Mouse (Mus musculus): ENCODE measurements around the gene Txndc16. TPM values are rescaled to one million over a fixed set of nuclear protein-coding genes. Genes with fewer than 3 reads are reported as not detected.

Txndc16 gene
- polyA plus RNA-seq, 1 experiment: 38.1 TPM

DNA sequence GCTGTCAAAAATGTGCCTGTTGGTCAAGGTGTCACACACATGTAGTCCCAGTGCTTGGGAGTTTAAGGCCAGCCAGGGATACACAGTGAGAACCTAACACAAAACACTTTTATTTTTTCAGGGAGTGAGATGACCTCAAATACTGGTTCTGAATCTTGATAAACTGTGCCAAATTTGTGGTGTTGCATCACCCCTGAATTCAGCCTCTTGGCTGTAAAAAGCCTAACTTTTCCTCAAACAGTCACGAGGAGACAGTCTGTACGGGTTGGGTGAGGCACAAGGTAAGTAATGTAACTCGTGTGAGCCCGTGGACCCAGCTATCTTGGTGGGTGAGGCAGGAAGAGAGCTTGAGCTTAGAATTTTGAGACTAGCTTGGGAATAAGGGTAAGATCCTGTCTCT, 130.1 kb downstream of the Txndc16 start:
- H3K27ac ChIP-seq (ENCODE audit: insufficient read depth, low read depth, low read length): no peak overlapping the region
- TF ChIP-seq CTCF (IDR thresholded peaks at IDR 0.05; ENCODE audit: low read depth, low read length) (no peak), POLR2A (IDR thresholded peaks at IDR 0.05; ENCODE audit: borderline replicate concordance, low read depth, low read length) (no peak)
- H3K4me1 ChIP-seq (ENCODE audit: control insufficient read depth, insufficient read depth, low read length): peaks cover 28% of the 10 kb centered on the region
- H3K4me3 ChIP-seq (ENCODE audit: insufficient read depth, low read length): no peak overlapping the region

DNA sequence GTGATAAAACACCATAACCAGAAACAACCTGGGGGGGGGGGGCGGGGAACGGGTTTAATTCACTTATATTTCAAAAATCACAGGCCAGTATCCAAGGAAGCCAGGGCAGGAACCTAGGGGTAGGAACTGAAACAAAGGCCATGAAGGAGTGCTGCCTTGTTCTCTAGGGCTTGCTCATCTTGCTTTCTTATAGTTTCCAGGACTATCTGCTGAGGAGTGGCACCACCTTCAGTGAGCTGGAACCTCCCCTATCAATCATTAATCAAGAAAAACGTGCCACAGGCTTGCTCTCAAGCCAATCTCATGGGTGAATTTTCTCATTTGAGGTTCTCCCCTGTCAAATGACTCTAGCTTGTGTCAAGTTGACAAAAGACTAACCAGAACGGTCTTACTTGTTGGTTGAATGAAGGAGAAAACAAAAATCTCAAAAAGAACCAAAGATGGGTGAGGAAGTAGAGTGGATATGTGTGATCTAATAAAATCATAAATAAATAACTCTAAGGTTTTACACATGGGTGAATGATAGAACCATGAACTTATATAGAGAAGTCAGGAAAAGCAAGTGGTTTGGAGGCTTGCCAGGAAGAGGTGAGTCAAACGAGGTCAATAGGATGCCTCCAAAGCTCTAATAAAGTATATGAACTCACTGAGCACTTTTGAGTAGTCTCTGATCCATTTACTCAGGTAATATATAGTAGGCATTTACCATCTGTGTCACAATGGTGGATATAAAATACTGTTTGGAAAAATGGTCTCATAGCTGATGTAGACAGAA, 134.3 kb downstream of the Txndc16 start:
- H3K27ac ChIP-seq (ENCODE audit: insufficient read depth, low read depth, low read length): no peak overlapping the region
- TF ChIP-seq CTCF (IDR thresholded peaks at IDR 0.05; ENCODE audit: low read depth, low read length) (no peak), POLR2A (IDR thresholded peaks at IDR 0.05; ENCODE audit: borderline replicate concordance, low read depth, low read length) (no peak)
- no peak overlapping the region for H3K4me3 ChIP-seq (ENCODE audit: insufficient read depth, low read length)
- H3K4me1 ChIP-seq (ENCODE audit: control insufficient read depth, insufficient read depth, low read length): peaks cover 29% of the 10 kb centered on the region

DNA sequence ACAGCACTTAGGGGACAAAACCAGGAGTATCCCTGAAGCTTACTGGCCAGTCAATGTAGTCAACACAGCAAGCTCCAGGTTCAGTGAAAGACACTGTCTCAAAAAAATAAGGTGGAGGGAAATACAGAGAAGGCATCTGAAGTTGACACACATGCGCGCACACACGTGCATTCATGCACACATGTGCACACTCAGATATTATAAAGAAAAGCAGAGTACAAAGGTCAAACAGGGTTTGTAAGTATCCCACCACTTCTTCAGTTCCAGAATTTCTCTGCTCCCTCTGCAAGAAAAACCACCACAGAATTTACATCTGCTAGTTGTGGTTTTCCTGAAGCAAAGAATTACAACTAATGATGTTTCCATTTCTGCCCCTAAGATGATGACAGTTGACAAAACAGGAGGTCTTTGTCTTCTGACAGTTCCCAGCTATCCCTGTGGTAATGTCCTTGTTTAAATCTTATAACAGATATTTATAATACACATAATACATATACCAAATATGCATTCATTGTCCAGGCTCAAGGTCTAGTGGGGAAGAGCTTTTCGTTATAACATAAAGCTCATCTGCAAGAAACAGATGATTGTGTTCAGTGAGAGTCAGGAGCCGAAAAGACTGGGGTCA, 135.4 kb downstream of the Txndc16 start:
- no peak overlapping the region for H3K27ac ChIP-seq (ENCODE audit: insufficient read depth, low read depth, low read length)
- TF ChIP-seq CTCF (IDR thresholded peaks at IDR 0.05; ENCODE audit: low read depth, low read length): no peak
- no peak for TF ChIP-seq POLR2A (IDR thresholded peaks at IDR 0.05; ENCODE audit: borderline replicate concordance, low read depth, low read length)
- no peak overlapping the region for H3K4me3 ChIP-seq (ENCODE audit: insufficient read depth, low read length)
- peaks cover 34% of the 10 kb centered on the region for H3K4me1 ChIP-seq (ENCODE audit: control insufficient read depth, insufficient read depth, low read length)

DNA sequence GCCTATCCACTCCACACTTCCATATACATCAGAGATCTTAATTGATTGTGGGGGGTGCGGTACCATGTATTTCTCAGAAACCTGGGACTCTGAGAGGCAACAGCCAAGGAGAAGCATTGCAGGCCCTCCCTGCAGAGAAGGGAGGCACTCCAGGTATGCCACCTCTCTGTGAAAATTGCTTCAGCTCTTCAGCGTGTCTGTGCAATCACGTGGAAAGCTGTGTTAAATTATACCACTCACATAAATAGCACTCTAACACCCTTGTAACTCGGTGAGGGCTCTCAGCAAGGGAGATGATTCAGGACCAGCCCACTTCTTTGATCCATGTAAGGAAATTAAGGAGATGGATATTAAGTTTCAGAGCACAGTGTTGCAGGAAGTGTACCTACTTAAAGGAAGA, 136.6 kb downstream of the Txndc16 start:
- TF ChIP-seq POLR2A (IDR thresholded peaks at IDR 0.05; ENCODE audit: borderline replicate concordance, low read depth, low read length): no peak
- no peak for TF ChIP-seq CTCF (IDR thresholded peaks at IDR 0.05; ENCODE audit: low read depth, low read length)
- Histone ChIP-seq H3K4me3 (ENCODE audit: insufficient read depth, low read length) (no peak overlapping the region), H3K27ac (ENCODE audit: insufficient read depth, low read depth, low read length) (no peak overlapping the region), H3K4me1 (ENCODE audit: control insufficient read depth, insufficient read depth, low read length) (peaks cover 44% of the 10 kb centered on the region)

Other genes starting within 250 kb of the Txndc16 start
- 6.1 and 8.4 TPM in 2 replicates for gene Ptger2, start 232.1 kb downstream of the Txndc16 start, polyA plus RNA-seq (2012; ENCODE audit: insufficient read depth, insufficient read length, missing spikeins)
- gene Gpr137c, start 611 bp downstream of the Txndc16 start, polyA plus RNA-seq (2012; ENCODE audit: insufficient read depth, insufficient read length, missing spikeins): 0.97 and 1.9 TPM in 2 replicates
- gene Ero1l, start 98.4 kb upstream of the Txndc16 start, polyA plus RNA-seq (2012; ENCODE audit: insufficient read depth, insufficient read length, missing spikeins): 24.8 and 26.7 TPM in 2 replicates
- gene Psmc6, start 109.5 kb upstream of the Txndc16 start, polyA plus RNA-seq (2012; ENCODE audit: insufficient read depth, insufficient read length, missing spikeins): 149 and 206 TPM in 2 replicates
- gene Styx, start 130.8 kb upstream of the Txndc16 start, polyA plus RNA-seq (2012; ENCODE audit: insufficient read depth, insufficient read length, missing spikeins): 20.9 and 23.4 TPM in 2 replicates
- gene Gnpnat1, start 184.6 kb upstream of the Txndc16 start, polyA plus RNA-seq (2012; ENCODE audit: insufficient read depth, insufficient read length, missing spikeins): 12.4 and 12.5 TPM in 2 replicates